Mouse (Mus musculus) gastrocnemius, adult 8-10 months (tissue): Measurements from ENCODE around the gene Snupn. TPM values are rescaled to one million over a fixed set of nuclear protein-coding genes. Genes with fewer than 3 reads are reported as not detected.
"Not testable (repeated sequence)": the region's sequence is repeated elsewhere in the genome, so short reads cannot be mapped to it uniquely, and the experiment has no call there.

ENCODE experiments used
- DNase-seq, 2 experiments: peaks; one replicate each; pipeline ENCODE4 v3.0.0; 2022; ENCODE audit warnings: low spot score in 2 of 2
- total RNA-seq, 4 experiments: library from RNA; stranded (reverse); gene quantifications; 2 replicates each; pipeline ENCODE4 v1.2.4; 2022

Snupn gene
- total RNA-seq, 4 experiments from 2014 or later: 10.0 to 12.0 (median 11.3) TPM

DNA sequence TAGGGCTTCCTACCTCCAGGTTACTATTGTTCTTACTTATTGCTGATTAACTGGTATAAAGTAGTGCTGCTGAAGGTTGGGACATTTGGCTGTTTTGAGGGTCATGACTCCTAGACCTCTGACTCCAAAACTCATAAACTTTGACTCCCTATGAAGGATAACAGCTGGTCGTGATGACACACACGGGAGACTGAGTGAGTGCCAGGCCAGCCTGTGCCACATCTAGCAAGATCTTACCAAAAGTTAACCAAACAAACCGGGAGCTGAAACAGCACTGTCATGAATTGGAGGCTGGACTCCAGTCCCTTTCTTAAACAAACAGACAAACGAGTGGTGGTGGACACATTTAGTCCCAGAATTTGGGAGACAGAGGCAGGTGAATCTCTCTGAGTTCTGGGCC is 21.2 kb upstream of the Snupn start:
- DNase-seq: no peak

- no peak for DNase-seq
Observed at GRCm38 (mm10) chr9:56930556-56930955, 20.1 kb upstream of the Snupn start.

DNA sequence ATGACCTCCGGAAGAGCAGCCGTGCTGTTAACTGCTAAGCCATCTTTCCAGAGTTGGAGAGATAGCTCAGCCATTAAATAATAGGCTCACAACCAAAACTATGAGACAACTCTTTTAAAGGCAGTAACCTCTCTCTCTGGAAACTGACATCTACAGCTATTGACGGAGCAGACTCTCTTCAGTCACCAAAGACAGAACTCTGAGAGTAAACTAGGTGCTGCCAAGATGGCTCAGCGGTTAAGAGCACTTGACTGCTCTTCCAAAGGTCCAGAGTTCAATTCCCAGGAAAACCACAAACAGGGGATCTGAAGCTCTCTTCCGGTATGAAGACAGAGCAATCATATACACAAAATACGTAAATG is 13.8 kb upstream of the Snupn start:
- DNase-seq: no peak

- peak; percentile 79 to 82 for DNase-seq
Observed at GRCm38 (mm10) chr9:56937223-56938160, 13.2 kb upstream of the Snupn start, which contains the start of gene Imp3. Gene Imp3 (plus strand): TSS chr9:56937475.

GRCm38 (mm10) chr9:56938374-56938773 is 12.3 kb upstream of the Snupn start:
- DNase-seq: no peak

GRCm38 (mm10) chr9:56947481-56947880 is 3.2 kb upstream of the Snupn start:
- not testable (repeated sequence) for DNase-seq

DNA sequence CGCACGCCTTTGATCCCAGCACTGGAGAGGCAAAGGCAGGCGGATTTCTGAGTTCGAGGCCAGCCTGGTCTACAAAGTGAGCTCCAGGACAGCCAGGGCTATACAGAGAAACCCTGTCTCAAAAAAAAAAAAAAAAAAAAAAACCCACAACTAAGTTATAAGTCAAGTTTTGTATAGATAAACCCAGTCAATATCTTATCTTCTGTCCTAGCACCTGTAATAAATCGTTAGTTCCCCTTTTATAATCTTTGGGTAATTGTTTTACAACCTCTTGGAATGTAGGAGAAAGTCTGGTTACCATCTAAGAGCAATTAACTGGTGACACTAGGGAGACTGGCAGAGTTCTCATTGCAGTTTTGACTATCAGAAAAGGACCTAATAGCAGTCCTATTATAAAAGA is 2.0 kb upstream of the Snupn start:
- DNase-seq: not testable (repeated sequence)

DNA sequence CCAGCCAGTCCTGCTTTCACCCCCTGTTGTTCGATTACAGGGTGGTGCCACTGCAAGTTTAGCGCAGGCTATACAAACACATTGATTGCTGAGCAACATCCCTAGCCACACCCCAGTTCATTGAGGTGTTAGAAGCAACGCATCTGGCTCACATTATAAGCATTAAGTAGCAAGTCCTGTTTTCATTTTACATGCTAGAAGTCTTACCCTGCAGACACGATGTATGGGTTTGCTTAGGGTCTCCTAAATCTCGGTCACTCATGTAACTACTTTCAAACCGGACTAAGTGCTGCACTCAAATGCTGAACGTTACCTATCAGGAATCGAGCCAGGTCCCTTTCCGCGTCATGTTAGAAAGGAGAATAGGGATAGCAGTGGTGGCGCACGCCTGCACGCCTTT is 911 bp upstream of the Snupn start:
- no peak for DNase-seq

GRCm38 (mm10) chr9:56953562-56953961 is 2.9 kb downstream of the Snupn start:
- no peak for DNase-seq

- no peak for DNase-seq
Observed at GRCm38 (mm10) chr9:56956966-56957675, 6.4 kb downstream of the Snupn start.

DNA sequence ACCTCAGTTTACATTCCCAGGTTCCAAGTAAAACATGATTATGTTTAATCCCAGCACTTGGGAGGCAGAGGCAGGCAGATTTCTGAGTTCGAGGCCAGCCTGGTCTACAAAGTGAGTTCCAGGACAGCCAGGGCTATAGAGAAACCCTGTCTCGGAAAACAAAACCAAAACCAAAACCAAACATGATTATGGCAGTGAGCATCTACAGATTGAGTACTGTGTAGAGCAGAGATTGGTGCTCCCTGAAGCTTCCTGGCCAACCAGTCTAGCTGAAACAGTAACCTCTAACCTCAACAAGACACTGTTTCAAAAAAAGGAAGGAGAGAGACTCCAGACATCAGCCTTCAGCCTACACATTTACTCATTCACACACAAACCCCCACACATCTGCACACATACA is 8.0 kb downstream of the Snupn start:
- no peak for DNase-seq

DNA sequence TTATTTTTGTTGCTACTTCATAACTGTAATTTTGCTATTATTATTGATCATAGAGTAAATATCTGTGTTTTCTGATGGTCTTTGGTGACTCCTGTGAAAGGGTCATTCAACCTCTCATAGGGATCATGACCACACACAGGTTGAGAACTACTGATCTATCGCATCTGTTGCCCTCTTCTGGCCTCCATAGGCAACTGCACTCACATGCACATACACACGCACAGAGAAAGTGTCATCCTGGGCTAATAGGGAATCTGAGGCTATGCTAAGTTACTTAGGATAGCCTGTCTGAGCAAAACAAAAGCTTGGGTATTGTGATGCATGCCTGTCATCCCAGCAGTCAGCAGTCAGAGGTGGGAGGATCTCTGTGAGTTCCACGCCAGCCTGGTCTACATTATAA is 10.9 kb downstream of the Snupn start:
- DNase-seq: no peak

DNA sequence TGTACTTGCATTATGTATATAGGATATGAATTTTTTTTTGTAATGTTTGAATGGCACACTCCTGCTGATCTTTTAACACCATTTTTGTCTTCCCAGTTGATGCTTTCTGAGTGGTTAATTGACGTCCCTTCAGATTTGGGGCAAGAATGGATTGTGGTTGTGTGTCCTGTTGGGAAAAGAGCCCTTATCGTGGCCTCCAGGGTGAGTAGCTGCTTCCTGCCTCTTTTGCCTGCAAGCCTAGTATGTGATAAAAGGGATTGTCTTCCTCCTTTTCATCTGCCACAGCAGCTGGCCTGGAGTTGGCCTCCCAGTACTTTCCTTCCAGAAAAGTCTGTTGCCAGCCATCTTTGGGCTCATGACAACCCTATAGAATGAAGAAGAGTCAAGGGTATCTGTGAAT is 19.5 kb downstream of the Snupn start:
- no peak for DNase-seq

GRCm38 (mm10) chr9:56973960-56974524 is 23.4 kb downstream of the Snupn start:
- DNase-seq: no peak

DNA sequence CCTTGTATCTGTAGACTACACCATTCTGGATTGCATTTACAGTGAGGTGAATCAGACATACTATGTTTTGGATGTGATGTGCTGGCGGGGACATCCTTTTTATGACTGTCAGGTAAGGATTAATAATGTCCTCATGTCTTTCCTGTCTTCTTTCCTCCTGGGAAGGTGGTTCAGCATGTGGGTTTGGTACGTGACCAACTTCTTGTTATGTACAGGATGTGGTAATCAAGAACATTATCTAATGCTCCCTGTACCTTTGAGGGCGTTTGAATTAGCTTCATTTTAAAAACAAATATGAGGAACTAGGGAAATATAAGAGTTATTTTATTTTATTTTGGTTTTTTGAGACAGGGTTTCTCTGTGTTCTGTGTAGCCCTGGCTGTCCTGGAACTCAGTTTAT is 24.5 kb downstream of the Snupn start:
- no peak for DNase-seq

DNA sequence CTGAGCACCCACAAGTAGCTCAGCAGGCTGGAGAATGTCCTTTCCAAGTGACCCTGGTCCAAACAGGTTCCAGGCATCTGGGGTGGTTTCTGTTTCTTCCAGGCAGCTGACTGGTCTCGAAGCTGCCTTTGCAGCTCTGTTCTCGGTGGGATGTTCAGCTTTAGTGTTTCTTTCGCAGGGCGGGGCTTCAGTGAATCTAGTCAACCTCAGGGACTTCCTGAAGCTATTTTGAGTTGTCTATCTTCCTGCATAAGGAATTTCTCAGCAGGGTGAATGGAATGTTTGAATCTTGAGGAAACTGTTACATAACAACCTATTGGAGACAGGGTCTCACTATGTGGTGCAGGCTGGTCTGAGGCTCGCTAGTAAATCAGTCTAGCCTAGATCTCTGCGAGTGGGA is 29.5 kb downstream of the Snupn start:
- DNase-seq: no peak

GRCm38 (mm10) chr9:56981502-56981901 is 30.8 kb downstream of the Snupn start:
- no peak for DNase-seq

GRCm38 (mm10) chr9:56994286-56995197 is 43.9 kb downstream of the Snupn start, which contains the start of gene Ptpn9:
Gene Ptpn9 (plus strand): TSS chr9:56994923.
- DNase-seq: peak; percentile 72 to 73

GRCm38 (mm10) chr9:56995198-56996027 is 44.7 kb downstream of the Snupn start:
- peak; percentile 5 to 26 for DNase-seq

GRCm38 (mm10) chr9:56996028-56996346 is 45.3 kb downstream of the Snupn start:
- no peak for DNase-seq
